Mouse (Mus musculus): ENCODE measurements around the gene Ank3. TPM values are rescaled to one million over a fixed set of nuclear protein-coding genes. Genes with fewer than 3 reads are reported as not detected.

The Ank3 gene
- polyA plus RNA-seq, 1 experiment from 2014 or later, result 30.3 TPM

DNA sequence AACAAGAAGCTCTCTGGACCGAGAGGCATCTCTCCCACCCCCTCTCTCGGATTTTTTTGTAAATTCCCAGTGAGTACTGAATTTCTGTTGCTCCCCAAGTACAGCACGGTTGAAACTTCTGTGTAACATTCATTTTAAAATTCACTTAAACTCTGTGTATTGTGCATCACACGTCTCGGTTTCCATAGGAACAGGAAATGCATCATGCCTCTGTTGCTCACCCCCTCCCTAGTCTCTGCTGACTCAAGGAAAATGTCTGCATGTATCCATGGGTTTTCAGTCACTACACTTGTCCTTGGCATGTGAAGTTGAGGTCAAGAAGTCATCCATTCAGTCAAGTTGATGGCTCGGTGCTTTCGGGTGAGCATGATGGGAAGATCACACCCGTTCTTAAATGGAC lies 234.3 kb downstream of the Ank3 start:
- ATAC-seq (ENCODE audit: insufficient number of reproducible peaks, insufficient read depth, low FRiP score, low TSS enrichment, low read depth), result no peak
- Histone ChIP-seq H3K36me3 (no peaks in the 10 kb centered on the region), H3K9ac (no peak overlapping the region), H3K4me2 (no peak overlapping the region), H3K9me3 (no peaks in the 10 kb centered on the region), H3K4me3 (no peak overlapping the region), H3K4me1 (peaks cover 32% of the 10 kb centered on the region), H3K27ac (no peak overlapping the region), H3K27me3 (no peaks in the 10 kb centered on the region)
- 87% methylated on average over 8 of the region's 8 CpGs for WGBS

DNA sequence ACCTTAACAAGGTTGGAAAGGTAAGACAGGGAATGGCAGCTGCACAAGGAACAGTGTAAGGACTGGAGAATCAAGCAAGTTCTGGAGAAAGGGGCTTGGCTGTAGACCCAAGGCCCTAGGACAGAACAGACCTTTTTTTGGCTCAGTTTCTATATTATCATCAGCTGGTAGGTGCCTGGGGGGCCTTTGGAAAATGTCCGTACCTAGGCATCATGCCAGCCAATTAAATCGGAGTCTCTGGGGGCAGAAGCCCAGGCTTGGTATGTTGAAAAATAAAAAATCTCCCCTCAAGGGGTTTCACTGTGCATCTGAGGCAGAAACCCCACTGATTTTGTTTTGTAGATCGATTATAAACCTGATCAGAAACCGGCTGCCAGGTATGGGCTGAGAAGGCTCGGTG lies 236.3 kb downstream of the Ank3 start:
- no peaks in the 10 kb centered on the region for H3K36me3 ChIP-seq
- H3K27me3 ChIP-seq, result no peaks in the 10 kb centered on the region
- H3K9me3 ChIP-seq, result no peaks in the 10 kb centered on the region
- H3K9ac ChIP-seq, result no peak overlapping the region
- ATAC-seq (ENCODE audit: insufficient number of reproducible peaks, insufficient read depth, low FRiP score, low TSS enrichment, low read depth), result no peak
- H3K4me3 ChIP-seq, result no peak overlapping the region
- peak overlapping the region; percentile 55; the same call in 1 of the 2 replicates for H3K27ac ChIP-seq
- H3K4me2 ChIP-seq, result no peak overlapping the region
- 62% methylated on average over 5 of the region's 5 CpGs for WGBS
- H3K4me1 ChIP-seq, result peaks cover 27% of the 10 kb centered on the region

DNA sequence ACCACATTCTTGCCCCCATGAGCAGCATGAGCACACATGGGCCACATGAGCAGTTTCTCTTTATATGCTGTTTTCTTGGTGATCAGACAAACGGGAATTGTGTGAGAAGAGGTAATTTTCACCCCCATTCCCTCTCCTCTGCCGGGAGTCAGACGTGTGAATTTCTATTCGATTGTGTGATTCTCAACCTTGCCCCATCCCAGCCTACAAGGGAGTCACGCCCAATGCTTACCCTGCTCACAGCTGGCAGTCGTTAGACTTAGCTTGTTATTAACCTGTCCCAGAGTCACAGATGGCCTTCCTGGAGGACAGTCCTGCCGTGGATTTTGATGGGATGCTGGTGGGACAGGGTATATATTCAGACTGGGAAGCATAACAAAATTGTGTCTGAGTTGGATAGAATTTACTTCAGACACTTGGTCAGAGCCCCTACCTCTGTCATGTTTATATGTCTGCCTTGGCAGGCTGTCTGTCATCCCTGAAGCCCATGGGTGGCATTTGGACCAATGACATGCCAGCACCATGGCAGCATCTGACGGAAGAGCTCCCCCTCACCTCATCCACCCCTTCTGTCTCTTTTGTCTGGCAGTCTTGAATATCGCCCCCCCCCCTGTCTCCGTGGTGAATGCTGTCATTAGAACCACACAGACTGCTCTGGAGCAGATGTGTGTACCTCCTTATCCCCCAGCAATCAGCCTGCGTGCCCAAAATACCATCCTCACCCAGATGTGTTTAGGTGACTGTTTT lies 237.5 kb downstream of the Ank3 start:
- no peak overlapping the region for H3K4me3 ChIP-seq
- ATAC-seq (ENCODE audit: insufficient number of reproducible peaks, insufficient read depth, low FRiP score, low TSS enrichment, low read depth), result no peak
- H3K27me3 ChIP-seq, result no peaks in the 10 kb centered on the region
- H3K36me3 ChIP-seq, result no peaks in the 10 kb centered on the region
- no peak overlapping the region for H3K4me2 ChIP-seq
- peaks cover 22% of the 10 kb centered on the region for H3K4me1 ChIP-seq
- no peaks in the 10 kb centered on the region for H3K9me3 ChIP-seq
- no peak overlapping the region for H3K9ac ChIP-seq
- H3K27ac ChIP-seq, result no peak overlapping the region
- WGBS, result 50% methylated on average over 11 of the region's 11 CpGs

DNA sequence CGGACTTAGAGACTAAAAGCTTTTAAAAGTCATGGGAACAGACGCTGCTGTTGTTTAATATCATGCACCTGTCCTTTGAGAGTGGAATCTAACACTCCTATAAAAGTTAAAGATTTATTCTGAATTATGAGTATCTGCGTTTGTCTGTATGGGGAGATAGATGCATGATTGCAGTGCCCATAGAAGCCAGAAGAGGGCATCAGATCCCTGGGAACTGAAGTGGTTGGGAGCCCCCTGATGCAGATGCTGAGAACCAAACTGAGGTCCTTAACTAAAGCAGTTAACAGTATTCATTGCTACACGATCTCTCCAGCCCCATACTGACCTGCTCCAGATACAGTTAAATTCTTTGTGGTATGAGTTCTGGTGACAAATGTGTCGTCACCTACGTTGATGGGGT lies 240.6 kb downstream of the Ank3 start:
- Histone ChIP-seq H3K27ac (no peak overlapping the region), H3K27me3 (no peaks in the 10 kb centered on the region), H3K36me3 (no peaks in the 10 kb centered on the region), H3K4me1 (peaks cover 21% of the 10 kb centered on the region), H3K9ac (no peak overlapping the region), H3K4me2 (no peak overlapping the region), H3K9me3 (no peaks in the 10 kb centered on the region), H3K4me3 (no peak overlapping the region)
- 90% methylated on average over 6 of the region's 6 CpGs for WGBS
- no peak for ATAC-seq (ENCODE audit: insufficient number of reproducible peaks, insufficient read depth, low FRiP score, low TSS enrichment, low read depth)

DNA sequence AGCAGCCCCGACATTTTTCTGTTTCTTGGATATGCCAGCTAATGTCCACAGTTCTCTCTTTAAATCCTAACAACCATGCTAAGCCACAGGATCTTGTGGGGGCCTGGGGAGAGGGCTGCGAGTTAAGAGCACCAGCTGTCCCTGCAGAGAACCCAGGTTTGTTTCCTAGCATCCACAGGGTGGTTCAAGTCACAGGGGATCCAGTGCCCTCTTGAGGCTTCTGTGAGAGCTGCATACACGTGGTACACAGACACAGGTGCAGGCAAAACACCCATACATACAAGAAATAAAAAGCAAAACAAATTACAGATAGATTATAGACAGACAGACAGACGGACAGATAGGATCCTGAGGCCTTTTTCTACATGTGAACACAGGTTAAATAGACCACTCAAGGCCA lies 242.0 kb downstream of the Ank3 start:
- Histone ChIP-seq H3K9ac (no peak overlapping the region), H3K36me3 (no peaks in the 10 kb centered on the region), H3K4me2 (no peak overlapping the region), H3K27ac (no peak overlapping the region), H3K9me3 (no peaks in the 10 kb centered on the region), H3K27me3 (no peaks in the 10 kb centered on the region), H3K4me3 (no peak overlapping the region), H3K4me1 (peaks cover 10% of the 10 kb centered on the region)
- 68% methylated on average over 4 of the region's 4 CpGs for WGBS
- ATAC-seq (ENCODE audit: insufficient number of reproducible peaks, insufficient read depth, low FRiP score, low TSS enrichment, low read depth), result no peak

DNA sequence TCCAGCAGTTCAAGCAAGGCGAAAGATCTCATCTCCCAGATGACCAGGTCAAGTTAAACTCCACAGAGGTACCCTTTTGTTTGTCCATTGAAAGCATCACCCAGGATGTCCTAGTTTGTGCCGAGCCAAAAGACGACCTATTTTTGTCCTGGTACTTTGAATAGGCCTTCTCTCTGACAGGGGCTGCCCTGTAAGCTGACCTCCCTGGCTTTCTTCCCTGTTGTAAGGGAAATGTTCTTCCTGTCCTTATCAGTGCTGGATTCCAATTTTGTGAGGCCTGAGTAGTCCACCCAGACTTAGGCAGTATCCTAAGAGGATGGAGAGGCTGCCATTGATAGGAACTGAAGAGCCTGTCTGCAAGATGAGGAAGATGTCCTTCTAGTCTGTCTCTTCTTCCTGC lies 244.9 kb downstream of the Ank3 start:
- Histone ChIP-seq H3K27me3 (no peaks in the 10 kb centered on the region), H3K9ac (no peak overlapping the region), H3K36me3 (no peaks in the 10 kb centered on the region), H3K4me2 (no peak overlapping the region), H3K4me1 (peaks cover 3% of the 10 kb centered on the region; the same call in 1 of the 2 replicates), H3K27ac (no peak overlapping the region), H3K4me3 (no peak overlapping the region), H3K9me3 (no peaks in the 10 kb centered on the region)
- 55% methylated on average over 3 of the region's 3 CpGs for WGBS
- ATAC-seq (ENCODE audit: insufficient number of reproducible peaks, insufficient read depth, low FRiP score, low TSS enrichment, low read depth), result no peak

DNA sequence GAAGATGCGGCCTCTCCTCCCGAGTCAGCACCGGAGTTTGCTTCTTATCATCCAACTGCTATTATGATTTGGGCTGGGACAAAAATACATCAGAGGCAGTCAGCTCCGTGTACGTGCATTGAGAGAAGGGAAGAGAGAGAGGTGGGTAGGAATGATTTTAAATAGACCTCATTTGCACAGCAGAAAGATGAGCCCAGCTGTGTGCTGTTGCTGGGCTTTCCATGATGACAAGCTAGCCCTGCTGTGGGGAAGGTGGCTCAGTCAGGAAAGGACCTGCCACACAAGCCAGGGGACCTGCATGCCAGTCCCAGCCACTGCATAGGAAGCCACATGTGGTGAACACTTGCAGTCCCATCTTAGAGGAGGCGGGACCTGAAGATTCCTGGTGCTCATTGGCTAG lies 245.4 kb downstream of the Ank3 start:
- peaks cover 3% of the 10 kb centered on the region; the same call in 1 of the 2 replicates for H3K4me1 ChIP-seq

DNA sequence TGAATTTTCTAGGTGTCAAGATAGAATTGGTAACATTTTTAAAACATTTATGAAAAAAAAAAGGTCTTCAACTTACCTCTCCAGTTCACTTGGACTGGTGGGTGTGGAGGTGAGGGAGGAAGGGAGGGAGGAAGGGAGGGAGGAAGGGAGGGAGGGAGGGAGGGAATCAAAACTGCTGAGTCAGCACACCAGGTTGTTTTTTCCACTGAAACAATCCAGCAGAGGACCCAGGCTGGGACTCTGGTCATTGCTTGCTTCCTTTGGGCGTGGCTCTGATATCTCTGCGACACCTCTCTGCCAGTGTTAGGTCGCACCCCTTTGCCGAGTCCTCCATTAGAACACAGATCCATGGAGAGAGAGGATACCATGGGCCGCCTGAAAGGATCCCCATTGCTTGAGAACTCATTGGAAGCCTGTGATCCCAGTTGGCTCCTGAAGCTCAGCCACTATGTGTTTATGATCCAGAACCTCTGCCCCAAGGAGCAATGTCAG lies 246.8 kb downstream of the Ank3 start:
- no peak for ATAC-seq (ENCODE audit: insufficient number of reproducible peaks, insufficient read depth, low FRiP score, low TSS enrichment, low read depth)
- H3K27ac ChIP-seq, result no peak overlapping the region
- H3K9ac ChIP-seq, result no peak overlapping the region
- H3K27me3 ChIP-seq, result no peaks in the 10 kb centered on the region
- H3K4me1 ChIP-seq, result peaks cover 8% of the 10 kb centered on the region; the same call in 1 of the 2 replicates
- no peak overlapping the region for H3K4me2 ChIP-seq
- no peaks in the 10 kb centered on the region for H3K36me3 ChIP-seq
- 94% methylated on average over 5 of the region's 5 CpGs for WGBS
- H3K9me3 ChIP-seq, result no peaks in the 10 kb centered on the region
- H3K4me3 ChIP-seq, result no peak overlapping the region

More for the DNA sequence above, 245.4 kb downstream of the Ank3 start:
- WGBS, result 77% methylated on average over 6 of the region's 6 CpGs
- Histone ChIP-seq H3K27ac (no peak overlapping the region), H3K27me3 (no peaks in the 10 kb centered on the region), H3K9ac (no peak overlapping the region), H3K9me3 (no peaks in the 10 kb centered on the region), H3K4me2 (no peak overlapping the region), H3K4me3 (no peak overlapping the region), H3K36me3 (no peaks in the 10 kb centered on the region)
- no peak for ATAC-seq (ENCODE audit: insufficient number of reproducible peaks, insufficient read depth, low FRiP score, low TSS enrichment, low read depth)

DNA sequence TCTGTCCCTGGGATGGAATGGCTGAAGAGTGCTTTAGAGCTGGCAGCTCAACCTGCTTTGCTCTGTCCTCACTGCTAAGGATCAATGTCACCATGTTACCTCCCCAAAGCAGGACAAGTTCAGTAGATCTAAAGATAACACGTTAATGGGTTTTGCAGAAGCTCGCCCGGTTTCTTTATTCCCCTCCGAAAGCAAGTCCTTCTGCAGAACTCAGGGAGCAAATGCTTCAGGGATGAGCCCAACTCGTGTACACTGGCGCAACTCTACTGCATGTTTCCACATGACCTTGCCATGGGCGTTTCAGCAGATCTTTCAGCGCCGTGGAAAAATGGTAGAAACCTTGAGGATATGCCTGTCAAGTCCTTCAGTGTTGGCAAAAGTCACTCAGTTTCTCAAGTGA lies 247.4 kb downstream of the Ank3 start:
- Histone ChIP-seq H3K4me2 (no peak overlapping the region), H3K9me3 (no peaks in the 10 kb centered on the region), H3K4me3 (no peak overlapping the region), H3K27ac (no peak overlapping the region), H3K9ac (no peak overlapping the region), H3K4me1 (peaks cover 8% of the 10 kb centered on the region; the same call in 1 of the 2 replicates), H3K27me3 (no peaks in the 10 kb centered on the region), H3K36me3 (no peaks in the 10 kb centered on the region)
- ATAC-seq (ENCODE audit: insufficient number of reproducible peaks, insufficient read depth, low FRiP score, low TSS enrichment, low read depth), result no peak
- WGBS, result 84% methylated on average over 9 of the region's 9 CpGs

DNA sequence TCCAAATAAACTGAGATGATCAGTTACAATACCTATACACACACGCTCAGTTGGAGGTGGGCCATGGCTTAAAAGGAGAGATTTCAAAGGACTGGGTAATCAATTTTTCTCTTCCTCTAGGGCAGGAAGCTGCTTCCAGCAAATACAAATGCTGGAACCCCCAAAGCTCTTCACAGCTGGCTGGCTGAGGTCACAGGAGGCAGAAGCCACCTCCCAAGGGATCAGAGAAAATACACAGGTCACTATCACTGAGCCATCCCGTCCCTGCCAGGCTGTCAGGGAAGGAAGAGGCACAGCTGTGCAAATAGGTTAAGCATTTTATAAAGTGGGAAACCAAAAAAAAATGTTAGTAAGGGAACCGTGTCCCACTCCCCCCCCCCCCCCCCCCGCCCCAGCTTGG lies 251.5 kb downstream of the Ank3 start:
- ATAC-seq (ENCODE audit: insufficient number of reproducible peaks, insufficient read depth, low FRiP score, low TSS enrichment, low read depth), result no peak
- 38% methylated on average over 4 of the region's 4 CpGs for WGBS
- Histone ChIP-seq H3K9ac (no peak overlapping the region), H3K4me1 (peaks cover 35% of the 10 kb centered on the region), H3K4me2 (no peak overlapping the region), H3K27me3 (no peaks in the 10 kb centered on the region), H3K36me3 (no peaks in the 10 kb centered on the region), H3K27ac (no peak overlapping the region), H3K4me3 (no peak overlapping the region), H3K9me3 (no peaks in the 10 kb centered on the region)

DNA sequence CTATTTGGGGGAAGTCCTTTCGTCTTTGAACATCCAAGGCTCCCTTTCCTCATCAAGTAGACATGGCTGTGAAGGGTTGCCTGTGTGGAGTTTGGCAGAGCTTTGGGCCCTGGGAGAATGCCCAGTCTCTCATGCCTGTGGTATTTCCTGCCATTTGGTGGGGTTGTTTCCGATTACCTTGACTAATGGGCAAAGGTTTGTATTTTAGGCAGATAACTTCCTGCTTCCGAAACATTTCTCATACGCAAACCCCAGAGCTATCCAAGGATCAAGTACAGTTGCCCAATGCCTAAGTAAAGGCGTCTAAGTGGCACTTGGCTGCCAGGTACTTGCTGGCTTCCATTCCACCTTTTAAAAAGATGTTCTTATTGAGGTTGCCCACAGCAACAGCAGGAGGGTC lies 254.1 kb downstream of the Ank3 start:
- no peaks in the 10 kb centered on the region for H3K9me3 ChIP-seq
- H3K9ac ChIP-seq, result no peak overlapping the region
- no peaks in the 10 kb centered on the region for H3K27me3 ChIP-seq
- peaks cover 39% of the 10 kb centered on the region for H3K4me1 ChIP-seq
- no peak overlapping the region for H3K4me3 ChIP-seq
- H3K4me2 ChIP-seq, result peak overlapping the region; percentile 11; the same call in 1 of the 2 replicates
- 28% methylated on average over 5 of the region's 5 CpGs for WGBS
- no peaks in the 10 kb centered on the region for H3K36me3 ChIP-seq
- no peak for ATAC-seq (ENCODE audit: insufficient number of reproducible peaks, insufficient read depth, low FRiP score, low TSS enrichment, low read depth)
- H3K27ac ChIP-seq, result peak overlapping the region; percentile 48; the same call in 1 of the 2 replicates

DNA sequence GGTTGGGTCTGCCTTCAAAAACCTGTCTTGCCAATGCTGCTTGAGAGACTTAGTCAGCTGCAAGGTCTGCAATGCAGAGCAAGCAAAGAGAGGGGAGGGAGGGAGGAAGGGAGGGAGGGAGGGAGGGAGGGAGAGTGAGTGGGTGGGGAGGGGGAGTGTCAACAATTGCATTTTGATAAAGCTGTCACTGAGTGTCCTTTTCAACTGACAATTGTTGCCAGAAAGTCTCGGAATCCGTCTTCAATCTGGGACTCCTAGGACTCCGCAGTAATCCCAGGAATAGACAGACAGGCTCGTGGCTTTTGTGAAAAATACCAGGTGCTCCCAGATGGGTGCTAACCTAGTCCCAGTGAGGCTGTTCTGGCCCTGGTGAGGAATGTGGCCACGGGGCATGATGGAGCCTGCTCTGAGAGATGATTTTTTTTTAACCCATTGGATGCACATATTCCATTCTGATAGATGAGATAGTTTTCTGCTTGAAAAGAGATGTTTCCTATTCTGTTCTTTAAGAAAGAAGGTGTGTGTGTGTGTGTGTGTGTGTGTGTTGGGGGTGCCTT lies 254.6 kb downstream of the Ank3 start:
- 0 out of 2 replicates have a peak, but pooled peaks have one; percentile 30 for ATAC-seq (ENCODE audit: insufficient number of reproducible peaks, insufficient read depth, low FRiP score, low TSS enrichment, low read depth)
- Histone ChIP-seq H3K27ac (no peak overlapping the region), H3K9me3 (no peaks in the 10 kb centered on the region), H3K36me3 (no peaks in the 10 kb centered on the region), H3K4me1 (peaks cover 39% of the 10 kb centered on the region), H3K9ac (no peak overlapping the region), H3K27me3 (no peaks in the 10 kb centered on the region), H3K4me3 (no peak overlapping the region), H3K4me2 (0 out of 2 replicates have a peak overlapping the region, but pooled peaks have one; percentile 11)
- 21% methylated on average over 5 of the region's 5 CpGs for WGBS
